Mouse (Mus musculus): ENCODE measurements at regions not wholly inside any gene's neighbourhood (a gene's known extent, or its start where the extent isn't known, plus 50 kb on each side); places are given as distances from the start of the nearest gene placed in this dataset.

GRCm38 (mm10) chr8:8485252-8485651, 175.8 kb downstream of the Efnb2 start:
- H3K4me3 ChIP-seq (replicated peaks) = no peak overlapping the region
- peaks cover 26% of the 10 kb centered on the region for H3K4me1 ChIP-seq
- no peak overlapping the region for H3K9ac ChIP-seq
- no peak for ATAC-seq (ENCODE audit: insufficient number of reproducible peaks, low FRiP score, low TSS enrichment, low read depth)
- H3K9me3 ChIP-seq (replicated peaks) = no peaks in the 10 kb centered on the region
- H3K27ac ChIP-seq (replicated peaks) = no peak overlapping the region
- 68% methylated on average over 3 of the region's 3 CpGs for WGBS
- H3K36me3 ChIP-seq = no peaks in the 10 kb centered on the region
- 0 out of 2 replicates have a peak, but pooled peaks cover 4% of the 10 kb centered on the region for H3K27me3 ChIP-seq
- H3K4me2 ChIP-seq (replicated peaks) = no peak overlapping the region

- Histone ChIP-seq H3K9me3 (replicated peaks) (no peaks in the 10 kb centered on the region), H3K4me2 (replicated peaks) (no peak overlapping the region), H3K9ac (no peak overlapping the region), H3K27me3 (0 out of 2 replicates have a peak, but pooled peaks cover 4% of the 10 kb centered on the region), H3K4me1 (peaks cover 22% of the 10 kb centered on the region), H3K36me3 (no peaks in the 10 kb centered on the region), H3K4me3 (replicated peaks) (no peak overlapping the region), H3K27ac (replicated peaks) (no peak overlapping the region)
- WGBS = 36% methylated on average over 8 of the region's 8 CpGs
- no peak for ATAC-seq (ENCODE audit: insufficient number of reproducible peaks, low FRiP score, low TSS enrichment, low read depth)
These were observed 176.5 kb downstream of the Efnb2 start for GRCm38 (mm10) chr8:8484546-8484945.

- Histone ChIP-seq H3K4me3 (replicated peaks) (no peak overlapping the region), H3K4me1 (peaks cover 7% of the 10 kb centered on the region), H3K36me3 (no peaks in the 10 kb centered on the region), H3K9ac (no peak overlapping the region), H3K27me3 (no peaks in the 10 kb centered on the region), H3K27ac (replicated peaks) (no peak overlapping the region), H3K4me2 (replicated peaks) (no peak overlapping the region), H3K9me3 (replicated peaks) (no peaks in the 10 kb centered on the region)
- no peak for ATAC-seq (ENCODE audit: insufficient number of reproducible peaks, low FRiP score, low TSS enrichment, low read depth)
- WGBS = 61% methylated on average over 10 of the region's 10 CpGs
These were observed 178.1 kb downstream of the Efnb2 start for GRCm38 (mm10) chr8:8482707-8483480.

- WGBS = 68% methylated on average over 5 of the region's 5 CpGs
- no peak overlapping the region for H3K9ac ChIP-seq
- no peak for ATAC-seq (ENCODE audit: insufficient number of reproducible peaks, low FRiP score, low TSS enrichment, low read depth)
These were observed 183.6 kb downstream of the Efnb2 start for GRCm38 (mm10) chr8:8477456-8477855.

GRCm38 (mm10) chr8:8468552-8468951, 192.5 kb downstream of the Efnb2 start:
- Histone ChIP-seq H3K9me3 (replicated peaks) (no peaks in the 10 kb centered on the region), H3K4me1 (peaks cover 4% of the 10 kb centered on the region), H3K9ac (no peak overlapping the region), H3K4me3 (replicated peaks) (no peak overlapping the region), H3K27ac (replicated peaks) (no peak overlapping the region), H3K36me3 (no peaks in the 10 kb centered on the region), H3K4me2 (replicated peaks) (no peak overlapping the region), H3K27me3 (no peaks in the 10 kb centered on the region)
- 84% methylated on average over 3 of the region's 3 CpGs for WGBS
- ATAC-seq (ENCODE audit: insufficient number of reproducible peaks, low FRiP score, low TSS enrichment, low read depth) = no peak

More at GRCm38 (mm10) chr8:8477456-8477855, 183.6 kb downstream of the Efnb2 start:
- H3K9me3 ChIP-seq (replicated peaks) = no peaks in the 10 kb centered on the region
- H3K4me2 ChIP-seq (replicated peaks) = no peak overlapping the region
- H3K27me3 ChIP-seq = no peaks in the 10 kb centered on the region
- H3K36me3 ChIP-seq = no peaks in the 10 kb centered on the region
- no peak overlapping the region for H3K4me3 ChIP-seq (replicated peaks)
- H3K4me1 ChIP-seq = no peaks in the 10 kb centered on the region
- H3K27ac ChIP-seq (replicated peaks) = no peak overlapping the region

- 13% methylated on average over 6 of the region's 6 CpGs for WGBS
- Histone ChIP-seq H3K27me3 (no peaks in the 10 kb centered on the region), H3K9me3 (replicated peaks) (no peaks in the 10 kb centered on the region), H3K27ac (replicated peaks) (no peak overlapping the region), H3K4me1 (peaks cover 4% of the 10 kb centered on the region), H3K9ac (no peak overlapping the region), H3K36me3 (no peaks in the 10 kb centered on the region), H3K4me2 (replicated peaks) (no peak overlapping the region), H3K4me3 (replicated peaks) (no peak overlapping the region)
- ATAC-seq (ENCODE audit: insufficient number of reproducible peaks, low FRiP score, low TSS enrichment, low read depth) = no peak
These were observed 194.4 kb downstream of the Efnb2 start for GRCm38 (mm10) chr8:8466526-8467244.

- no peak for ATAC-seq (ENCODE audit: insufficient number of reproducible peaks, low FRiP score, low TSS enrichment, low read depth)
- Histone ChIP-seq H3K4me3 (replicated peaks) (no peak overlapping the region), H3K36me3 (no peaks in the 10 kb centered on the region), H3K9ac (no peak overlapping the region), H3K27ac (replicated peaks) (no peak overlapping the region), H3K4me1 (peaks cover 4% of the 10 kb centered on the region), H3K27me3 (no peaks in the 10 kb centered on the region), H3K9me3 (replicated peaks) (no peaks in the 10 kb centered on the region), H3K4me2 (replicated peaks) (no peak overlapping the region)
- WGBS = 29% methylated on average over 2 of the region's 2 CpGs
These were observed 198.6 kb downstream of the Efnb2 start for GRCm38 (mm10) chr8:8462455-8462854.

- no peak overlapping the region for H3K4me2 ChIP-seq (replicated peaks)
- H3K9ac ChIP-seq = no peak overlapping the region
- no peaks in the 10 kb centered on the region for H3K27me3 ChIP-seq
- no peak for ATAC-seq (ENCODE audit: insufficient number of reproducible peaks, low FRiP score, low TSS enrichment, low read depth)
- no peak overlapping the region for H3K4me3 ChIP-seq (replicated peaks)
- H3K27ac ChIP-seq (replicated peaks) = no peak overlapping the region
- 56% methylated on average over 5 of the region's 5 CpGs for WGBS
- no peaks in the 10 kb centered on the region for H3K9me3 ChIP-seq (replicated peaks)
- no peaks in the 10 kb centered on the region for H3K36me3 ChIP-seq
- H3K4me1 ChIP-seq = no peaks in the 10 kb centered on the region
These were observed 203.5 kb downstream of the Efnb2 start for GRCm38 (mm10) chr8:8457536-8457935.

GRCm38 (mm10) chr8:8453944-8454343, 207.1 kb downstream of the Efnb2 start:
- ATAC-seq (ENCODE audit: insufficient number of reproducible peaks, low FRiP score, low TSS enrichment, low read depth) = no peak
- no peak overlapping the region for H3K4me3 ChIP-seq (replicated peaks)

GRCm38 (mm10) chr8:8452226-8452625, 208.8 kb downstream of the Efnb2 start:
- Histone ChIP-seq H3K27me3 (no peaks in the 10 kb centered on the region), H3K4me2 (replicated peaks) (no peak overlapping the region), H3K4me3 (replicated peaks) (no peak overlapping the region), H3K27ac (replicated peaks) (no peak overlapping the region), H3K36me3 (no peaks in the 10 kb centered on the region), H3K4me1 (no peaks in the 10 kb centered on the region), H3K9me3 (replicated peaks) (no peaks in the 10 kb centered on the region), H3K9ac (no peak overlapping the region)
- WGBS = 74% methylated on average over 9 of the region's 9 CpGs
- no peak for ATAC-seq (ENCODE audit: insufficient number of reproducible peaks, low FRiP score, low TSS enrichment, low read depth)

More at GRCm38 (mm10) chr8:8453944-8454343, 207.1 kb downstream of the Efnb2 start:
- Histone ChIP-seq H3K27me3 (no peaks in the 10 kb centered on the region), H3K4me2 (replicated peaks) (no peak overlapping the region), H3K27ac (replicated peaks) (no peak overlapping the region), H3K36me3 (no peaks in the 10 kb centered on the region), H3K4me1 (no peaks in the 10 kb centered on the region), H3K9ac (no peak overlapping the region), H3K9me3 (replicated peaks) (no peaks in the 10 kb centered on the region)
- 81% methylated on average over 6 of the region's 6 CpGs for WGBS

GRCm38 (mm10) chr8:8448911-8449310, 212.1 kb downstream of the Efnb2 start:
- Histone ChIP-seq H3K9ac (no peak overlapping the region), H3K36me3 (no peaks in the 10 kb centered on the region), H3K27me3 (no peaks in the 10 kb centered on the region), H3K4me3 (replicated peaks) (no peak overlapping the region), H3K27ac (replicated peaks) (no peak overlapping the region), H3K4me2 (replicated peaks) (no peak overlapping the region), H3K9me3 (replicated peaks) (no peaks in the 10 kb centered on the region), H3K4me1 (no peaks in the 10 kb centered on the region)
- no peak for ATAC-seq (ENCODE audit: insufficient number of reproducible peaks, low FRiP score, low TSS enrichment, low read depth)
- 81% methylated on average over 4 of the region's 4 CpGs for WGBS

Data from embryonic facial prominence, embryonic 15.5 days (tissue).